Mouse (Mus musculus): ENCODE measurements around the gene Gimap4. TPM values are rescaled to one million over a fixed set of nuclear protein-coding genes. Genes with fewer than 3 reads are reported as not detected.
A peak's percentile ranks its signal among the peaks of the same experiment; 100 is the strongest.
"Not testable (repeated sequence)": the region's sequence is repeated elsewhere in the genome, so short reads cannot be mapped to it uniquely, and the experiment has no call there.

The Gimap4 gene
- total RNA-seq, 2 experiments from 2014 or later, result 41.2 to 60.8 TPM

DNA sequence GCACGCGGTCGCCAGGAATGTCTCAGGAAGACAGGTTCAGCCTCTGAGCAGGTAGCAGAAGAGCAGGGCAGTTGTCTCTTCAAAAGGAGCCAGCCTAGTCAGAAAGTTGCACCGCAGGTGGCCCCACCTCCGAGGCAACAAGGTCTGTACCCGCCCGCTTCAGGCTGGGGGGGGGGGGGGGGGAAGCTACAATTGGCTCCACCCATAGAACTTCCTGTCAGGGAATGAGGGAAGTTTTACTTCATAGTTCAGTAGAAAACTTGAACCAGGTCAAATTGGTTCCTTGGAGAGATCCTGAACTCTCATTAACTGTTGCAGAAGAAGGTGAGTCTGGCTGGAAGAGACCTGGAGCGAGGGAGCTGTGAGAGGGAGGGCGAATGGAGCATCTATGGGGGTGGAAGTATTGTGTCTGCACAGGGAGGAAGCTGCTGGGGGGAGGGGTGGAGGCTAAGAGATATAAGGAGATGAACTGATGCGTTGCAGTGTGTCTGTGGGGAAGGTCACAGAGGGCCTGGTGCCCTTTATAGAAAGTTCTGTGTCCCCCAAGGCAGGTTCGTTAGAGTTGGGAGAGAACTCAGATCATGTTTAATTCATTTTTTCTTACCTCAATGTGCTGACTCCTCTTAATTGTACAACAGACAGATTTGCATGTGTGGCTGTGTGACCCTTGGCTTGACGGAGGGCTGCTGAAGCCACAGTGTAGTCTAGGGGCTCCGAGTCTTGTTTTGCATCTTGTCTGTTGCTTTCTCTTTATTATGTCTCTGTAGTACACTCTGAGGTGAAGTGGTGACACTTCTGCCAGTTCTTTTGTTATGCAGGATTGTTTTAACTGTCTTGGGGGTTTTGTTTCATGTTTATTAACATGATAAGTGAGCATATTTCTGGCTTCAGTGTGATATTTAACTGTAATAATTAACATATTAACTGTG is 8.2 kb upstream of the Gimap4 start, which contains the start of gene Gimap9:
Gene Gimap9 (plus strand): TSS at position 199 of the 929 bp plus-strand sequence.
- peak; percentile 25 to 51 for DNase-seq

DNA sequence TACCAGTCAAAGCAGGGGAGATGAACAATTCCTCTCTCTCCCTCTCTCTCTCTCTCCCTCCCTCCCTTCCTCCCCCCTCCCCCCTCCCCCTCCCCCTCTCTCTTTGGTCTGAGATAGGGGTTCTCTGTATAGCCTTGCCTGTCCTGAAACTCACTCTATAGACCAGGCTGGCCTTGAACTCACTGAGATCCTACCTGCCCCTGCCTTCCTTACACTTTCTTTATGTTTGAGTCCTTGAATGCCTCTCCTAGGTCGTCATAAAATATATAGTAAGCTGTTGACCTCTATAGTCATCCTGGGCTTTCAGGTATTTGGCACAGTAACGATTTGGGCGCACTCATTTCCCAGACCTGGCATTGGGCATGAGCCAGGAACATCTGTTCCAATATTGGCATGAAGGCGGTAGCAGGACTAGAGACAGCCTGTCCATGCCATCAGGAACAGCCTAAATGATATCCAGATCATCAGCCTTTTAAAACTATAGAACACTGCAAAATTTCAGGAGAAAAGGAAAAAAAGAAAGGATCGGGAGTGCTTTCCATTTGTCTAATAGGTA is 7.4 kb upstream of the Gimap4 start:
- DNase-seq, result no peak

DNA sequence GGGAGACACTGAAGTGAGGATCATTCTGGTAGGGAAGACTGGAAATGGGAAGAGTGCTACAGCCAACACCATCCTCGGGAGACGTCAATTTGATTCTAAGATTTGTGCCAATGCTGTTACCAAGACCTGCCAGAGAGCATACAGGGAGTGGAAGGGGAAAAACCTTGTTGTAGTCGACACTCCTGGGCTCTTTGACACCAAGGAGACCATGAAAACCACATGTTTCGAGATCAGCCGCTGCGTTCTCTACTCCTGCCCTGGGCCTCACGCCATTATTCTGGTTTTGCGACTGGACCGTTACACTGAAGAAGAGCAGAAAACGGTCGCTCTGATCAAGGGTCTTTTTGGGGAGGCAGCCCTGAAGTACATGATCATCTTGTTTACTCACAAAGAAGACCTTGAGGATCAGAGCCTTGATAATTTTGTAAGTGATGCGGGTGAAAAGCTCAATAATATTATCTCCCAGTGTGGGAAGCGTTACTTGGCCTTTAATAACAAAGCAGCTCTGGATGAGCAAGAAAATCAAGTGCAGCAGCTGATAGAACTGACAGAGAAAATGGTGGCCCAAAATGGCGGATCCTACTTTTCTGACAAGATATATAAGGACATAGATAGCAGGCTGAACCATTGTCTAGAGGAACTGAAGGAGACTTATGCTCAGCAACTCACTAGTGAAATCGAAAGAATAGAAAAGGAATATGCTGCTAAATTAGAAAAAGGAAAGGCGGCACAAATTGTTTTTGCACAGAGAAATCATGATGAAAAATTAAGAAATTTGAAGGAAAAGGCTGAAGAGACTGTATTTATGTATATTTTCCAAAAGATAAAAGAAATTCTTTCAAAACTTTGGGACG is 6.6 kb upstream of the Gimap4 start:
- no peak for DNase-seq

DNA sequence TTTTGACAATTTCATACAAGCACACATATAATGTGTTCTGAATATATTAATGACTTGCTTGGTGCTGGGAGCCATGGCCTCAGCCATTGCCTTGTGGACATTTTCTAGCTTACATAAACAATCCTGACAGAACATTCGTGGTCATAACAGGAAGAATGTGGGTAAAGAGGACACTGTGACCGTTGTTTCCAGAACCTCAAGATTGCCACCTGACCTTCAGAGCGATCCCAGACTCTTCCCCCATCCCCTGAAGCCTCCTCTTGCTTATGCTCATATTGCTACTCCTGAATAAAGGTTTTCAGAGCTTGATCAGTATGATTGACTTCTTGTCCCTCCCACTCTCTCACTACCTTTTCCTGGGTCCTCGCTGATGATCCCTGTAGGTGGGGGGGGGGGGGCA is 6.0 kb upstream of the Gimap4 start:
- no peak for DNase-seq

DNA sequence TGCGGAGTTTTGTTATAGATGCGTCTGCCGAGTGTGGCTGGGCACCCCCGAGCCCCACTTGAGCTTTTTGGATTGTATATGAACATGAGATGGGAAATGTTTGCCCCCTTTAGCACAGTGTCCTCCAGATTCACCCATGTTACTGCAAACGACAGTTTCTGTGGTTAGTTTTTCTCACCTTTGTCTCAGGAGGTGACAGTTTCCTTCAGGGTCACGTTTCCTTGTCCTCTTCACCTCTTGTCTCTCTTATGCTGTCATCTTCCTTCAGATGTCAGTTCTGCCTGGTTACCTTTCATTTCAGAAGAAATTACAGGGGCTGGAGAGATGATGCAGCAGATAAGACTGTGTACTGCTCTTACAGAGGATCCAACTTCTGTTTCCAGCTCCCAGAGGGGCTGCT is 4.6 kb upstream of the Gimap4 start:
- DNase-seq, result no peak

DNA sequence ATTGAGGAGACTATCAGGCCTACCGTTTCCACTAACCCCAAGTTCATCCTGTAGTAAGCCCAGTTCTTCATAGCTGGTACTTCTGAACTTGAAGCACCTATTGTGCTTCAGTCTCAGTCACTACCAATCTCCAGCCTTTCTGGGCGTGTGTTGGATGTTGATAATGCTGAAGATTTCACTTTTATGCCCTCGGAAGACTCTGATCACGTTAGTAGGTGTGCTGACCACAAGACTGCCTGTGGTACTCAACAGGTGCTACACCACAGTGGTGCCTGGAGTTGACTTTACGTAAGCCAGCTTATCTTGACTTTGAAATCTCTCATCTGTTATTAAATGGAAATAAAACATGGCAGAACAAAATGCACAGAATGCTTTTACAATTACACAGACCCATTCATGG is 3.9 kb upstream of the Gimap4 start:
- no peak for DNase-seq

DNA sequence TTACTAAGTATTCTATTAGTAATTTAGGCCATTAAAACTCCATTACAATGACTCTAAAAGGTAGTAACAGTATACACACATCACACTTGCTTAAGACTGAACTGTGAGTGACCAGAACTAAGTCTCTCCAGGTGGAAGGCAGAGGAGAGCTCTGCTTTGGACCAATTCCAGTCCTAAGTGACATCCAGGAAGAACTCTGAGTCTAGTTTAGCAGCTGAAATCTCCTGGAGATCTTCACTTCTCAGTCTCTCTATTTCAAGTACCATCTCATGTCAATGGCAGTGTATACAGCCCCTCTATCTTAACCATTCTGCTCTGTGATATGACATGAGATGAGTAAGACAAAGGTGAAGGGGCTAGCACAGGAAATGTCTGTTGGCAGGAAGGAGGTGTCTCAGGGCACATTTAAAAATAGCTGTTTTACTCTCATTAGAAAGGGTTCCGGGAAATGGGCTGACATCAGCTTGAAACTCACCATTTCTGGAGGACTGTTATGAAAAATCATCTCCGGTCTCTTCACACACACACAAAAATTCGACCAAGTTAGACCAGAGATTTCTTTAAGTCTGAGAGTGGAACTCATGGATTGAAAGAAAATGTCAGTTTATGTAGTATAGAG is 2.8 kb upstream of the Gimap4 start:
- no peak for DNase-seq

DNA sequence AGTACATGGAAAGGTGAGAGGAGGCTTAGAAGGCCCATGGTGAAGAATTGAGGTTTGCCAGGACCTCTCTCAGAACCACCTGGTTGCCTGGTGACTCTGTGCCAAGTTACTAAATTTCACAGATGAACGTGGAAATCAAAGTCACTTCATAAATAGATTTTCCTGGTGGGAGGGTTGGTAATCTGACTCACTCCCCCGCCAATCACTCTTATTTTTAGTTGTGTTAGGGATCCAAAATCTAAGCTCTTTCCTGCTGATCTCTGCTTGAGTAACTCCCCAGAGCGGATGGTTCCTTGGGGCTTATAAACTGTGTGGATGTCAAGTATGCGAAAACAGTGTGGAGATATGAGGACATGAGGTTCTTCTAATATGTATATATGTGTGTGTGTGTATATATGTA is 2.1 kb upstream of the Gimap4 start:
- DNase-seq, result no peak

DNA sequence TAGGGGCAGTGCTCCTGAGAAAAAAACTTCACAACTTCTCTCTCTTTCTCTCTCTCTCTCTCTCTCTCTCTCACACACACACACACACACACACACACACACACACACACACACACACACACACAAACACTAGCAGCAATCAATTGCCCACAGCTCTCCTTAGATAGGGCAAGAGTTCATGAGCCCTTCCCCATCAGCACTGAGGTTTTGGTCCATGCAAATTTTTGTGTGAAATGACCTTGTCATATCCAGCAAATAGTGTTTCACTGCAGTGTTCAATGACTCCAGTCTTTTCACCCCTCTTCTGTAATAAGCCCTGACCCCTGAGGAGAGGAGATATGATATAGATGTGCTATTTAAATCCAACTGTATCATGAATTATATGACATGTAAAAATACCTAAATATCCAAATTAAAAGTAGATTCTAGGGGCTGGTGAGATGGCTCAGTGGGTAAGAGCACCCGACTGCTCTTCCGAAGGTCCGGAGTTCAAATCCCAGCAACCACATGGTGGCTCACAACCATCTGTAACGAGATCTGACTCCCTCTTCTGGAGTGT is 1.0 kb upstream of the Gimap4 start:
- DNase-seq, result not testable (repeated sequence)

DNA sequence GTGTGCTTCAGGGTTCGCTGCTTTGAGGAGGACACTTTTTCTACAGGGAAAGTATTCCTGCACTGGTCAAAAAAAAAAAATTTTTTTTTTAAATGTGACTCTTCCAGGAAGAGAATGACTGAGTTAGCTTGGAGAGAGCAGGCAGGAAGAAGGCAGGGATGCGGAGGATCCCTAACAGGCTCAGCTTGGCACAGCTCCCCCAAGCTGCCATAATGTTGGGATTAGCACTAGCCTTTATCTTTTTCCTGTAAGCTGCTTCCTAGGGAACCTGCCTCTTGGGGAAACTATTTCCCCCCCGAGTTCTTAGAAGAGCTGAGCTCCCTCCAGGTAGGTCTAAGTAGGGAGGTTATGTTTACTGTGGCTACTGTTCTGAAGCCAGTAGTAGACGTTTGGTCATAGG is 457 bp downstream of the Gimap4 start:
- DNase-seq, result no peak

DNA sequence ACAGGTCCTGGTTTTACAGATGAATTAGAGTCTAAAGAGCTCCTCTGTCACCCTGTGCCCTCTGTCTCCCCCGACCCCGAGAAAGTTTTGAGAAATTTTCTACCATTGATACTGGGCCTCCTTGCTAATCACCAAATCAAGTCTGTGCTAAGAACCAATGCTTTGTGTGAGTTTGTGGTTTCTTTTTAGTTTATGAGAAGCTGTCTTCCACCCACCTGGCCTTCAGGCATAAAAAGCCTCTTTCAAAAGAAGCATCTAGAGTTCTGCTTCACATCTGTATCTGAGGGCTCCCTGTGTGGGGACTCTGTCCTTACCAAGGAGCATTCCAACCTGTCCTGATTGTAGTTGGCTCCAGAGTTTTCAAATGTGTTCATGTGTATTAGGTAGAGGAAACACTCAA is 902 bp downstream of the Gimap4 start:
- no peak for DNase-seq

DNA sequence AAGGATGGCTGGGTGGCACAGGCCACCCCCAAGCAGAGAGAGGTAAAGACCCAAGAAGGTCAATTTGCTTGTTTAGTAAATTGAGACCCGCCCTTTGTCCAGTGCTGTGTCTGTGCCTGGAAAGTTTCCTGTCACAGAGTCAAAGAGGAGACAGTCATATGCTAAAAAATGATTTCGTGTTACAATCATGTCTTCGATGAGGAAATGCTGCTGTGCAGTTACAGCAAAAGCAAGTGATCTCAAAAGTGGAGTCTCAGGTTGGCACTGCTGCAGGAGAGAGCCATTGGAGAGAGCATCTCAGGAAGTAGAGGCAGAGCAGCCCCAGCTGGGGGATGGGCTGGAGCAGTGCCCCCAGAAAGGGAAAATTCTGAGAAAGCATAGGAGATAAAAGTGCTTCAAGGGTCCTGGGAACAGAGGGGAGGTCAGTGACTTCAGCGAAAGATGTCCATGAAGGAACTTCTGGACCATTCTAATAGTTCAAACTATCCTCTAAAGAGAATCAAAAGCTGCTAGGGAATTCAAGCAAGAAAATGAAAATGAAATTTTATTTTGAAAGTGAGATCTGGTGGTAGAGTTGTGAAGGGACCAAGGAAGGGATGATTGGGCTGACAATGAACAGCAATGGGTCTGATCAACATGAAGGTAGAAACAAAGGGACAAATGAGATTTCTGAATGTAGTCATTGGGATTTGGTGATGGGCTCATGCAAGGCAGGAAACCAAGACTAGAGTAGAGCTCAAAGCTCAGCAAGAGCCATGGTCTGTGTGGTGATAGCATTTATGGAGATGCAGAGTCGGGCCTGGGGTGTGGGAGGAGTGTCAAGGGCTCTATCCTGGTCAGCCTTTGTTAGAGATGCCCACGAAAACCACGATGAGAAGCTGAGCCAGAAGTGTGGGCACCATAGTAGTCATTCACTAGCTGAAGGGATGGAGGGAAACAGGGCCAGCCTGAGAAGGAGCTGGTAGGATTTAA is 1.6 kb downstream of the Gimap4 start:
- no peak for DNase-seq

DNA sequence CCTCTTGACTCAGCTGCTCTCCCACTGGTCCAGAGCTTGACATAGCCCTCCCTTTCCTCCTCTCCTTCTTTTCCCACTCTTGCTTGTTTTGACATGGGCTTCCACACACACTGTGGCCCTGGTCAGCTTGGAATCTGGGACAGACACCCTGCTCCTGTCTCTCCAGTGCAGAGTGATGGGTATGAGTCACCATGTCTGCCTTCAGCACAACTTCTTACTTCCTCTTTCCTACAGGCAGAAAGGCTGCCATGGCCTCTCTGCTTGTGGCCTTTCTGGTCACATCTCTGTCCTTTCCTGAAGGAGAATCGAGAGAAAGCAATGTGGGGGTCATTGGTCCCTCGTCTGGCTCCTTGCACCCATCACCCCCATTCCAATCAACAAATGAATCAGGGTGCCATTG is 2.7 kb downstream of the Gimap4 start:
- DNase-seq, result no peak

DNA sequence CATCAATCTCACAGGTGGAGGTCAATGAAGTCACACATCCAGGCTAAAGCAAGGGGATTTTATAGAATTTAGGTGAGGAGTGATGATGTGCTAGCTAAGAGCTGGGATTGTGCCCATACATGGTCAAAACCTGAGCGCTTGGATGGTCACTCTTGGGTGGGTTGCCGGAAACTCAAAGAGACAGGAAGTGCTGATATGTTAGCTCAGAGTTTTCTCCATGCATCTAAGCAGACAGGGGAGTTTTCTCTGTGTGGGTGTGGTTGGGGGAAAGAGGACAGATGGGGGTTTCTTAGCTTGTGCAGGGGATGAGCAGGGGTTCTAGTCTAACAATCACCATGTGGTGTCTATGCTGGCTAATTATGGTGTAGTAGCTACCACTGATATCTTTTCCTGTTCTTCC is 5.0 kb downstream of the Gimap4 start:
- DNase-seq, result no peak

DNA sequence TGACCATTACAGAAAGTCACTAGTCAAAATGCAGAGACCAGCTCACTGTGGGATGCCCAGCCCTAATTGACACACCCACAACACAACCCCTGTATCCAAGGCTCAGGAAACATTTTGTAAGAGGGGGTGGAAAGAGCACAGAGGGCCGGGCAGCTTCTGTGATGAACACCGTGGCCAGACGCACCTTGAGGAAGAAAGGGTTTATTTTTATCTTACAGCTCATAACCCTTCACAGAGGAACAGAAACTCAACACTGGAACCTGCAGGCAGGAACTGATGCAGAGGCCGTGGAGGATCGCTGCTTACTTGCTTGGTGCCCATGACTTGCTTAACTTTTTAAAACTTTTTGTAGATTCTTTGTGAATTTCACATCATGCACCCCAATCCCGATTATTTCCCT is 8.6 kb downstream of the Gimap4 start:
- DNase-seq, result no peak

DNA sequence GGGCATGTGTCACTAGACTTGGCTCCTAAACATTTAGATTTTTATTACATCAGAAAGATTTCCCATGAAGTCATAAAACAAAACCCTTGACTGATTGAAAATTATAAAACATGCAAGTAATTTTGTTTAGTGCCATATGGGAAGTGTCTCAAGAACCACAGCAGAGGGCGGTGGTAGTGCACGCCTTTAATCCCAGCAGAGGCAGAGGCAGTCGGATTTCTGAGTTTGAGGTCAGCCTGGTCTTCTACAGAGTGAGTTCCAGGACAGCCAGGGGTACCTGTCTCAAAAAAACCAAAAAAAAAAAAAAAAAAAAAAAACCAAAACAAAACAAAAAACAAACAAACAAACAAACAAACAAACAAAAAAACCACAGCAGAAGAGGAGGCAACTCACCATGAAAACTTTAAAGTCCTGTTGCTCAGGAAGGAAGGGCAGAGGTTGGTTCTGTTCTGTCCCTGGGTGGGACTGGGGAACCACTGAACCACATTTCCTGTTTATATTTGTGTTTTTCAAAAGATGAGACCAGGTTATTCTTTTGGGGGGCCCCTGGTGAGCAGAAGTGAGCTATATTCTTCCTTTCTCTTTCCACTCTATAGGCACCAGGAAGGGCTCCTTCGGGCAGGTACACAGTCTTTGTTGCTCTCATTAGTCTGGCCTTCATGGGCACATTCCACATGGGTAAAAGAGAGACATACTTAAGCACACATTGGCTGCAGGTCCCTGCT is 12.6 kb downstream of the Gimap4 start:
- DNase-seq, result no peak

DNA sequence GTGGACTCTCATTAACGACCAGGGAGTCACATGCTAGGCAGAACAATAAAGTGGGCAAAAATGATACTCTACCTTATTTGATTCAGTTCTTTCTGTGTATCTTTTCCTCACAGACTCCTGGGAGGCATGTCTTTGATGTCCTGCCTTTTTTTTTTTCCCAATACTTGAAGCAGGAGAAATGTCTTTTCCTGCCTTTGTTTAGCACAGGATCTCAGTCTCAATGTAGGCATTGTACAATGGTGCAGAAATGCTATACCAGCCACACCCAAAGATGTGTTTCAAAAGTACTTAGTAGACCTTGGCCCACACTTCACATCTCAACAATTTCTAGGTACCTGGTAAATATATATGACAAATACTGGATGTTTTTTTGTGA is 13.2 kb downstream of the Gimap4 start:
- no peak for DNase-seq

DNA sequence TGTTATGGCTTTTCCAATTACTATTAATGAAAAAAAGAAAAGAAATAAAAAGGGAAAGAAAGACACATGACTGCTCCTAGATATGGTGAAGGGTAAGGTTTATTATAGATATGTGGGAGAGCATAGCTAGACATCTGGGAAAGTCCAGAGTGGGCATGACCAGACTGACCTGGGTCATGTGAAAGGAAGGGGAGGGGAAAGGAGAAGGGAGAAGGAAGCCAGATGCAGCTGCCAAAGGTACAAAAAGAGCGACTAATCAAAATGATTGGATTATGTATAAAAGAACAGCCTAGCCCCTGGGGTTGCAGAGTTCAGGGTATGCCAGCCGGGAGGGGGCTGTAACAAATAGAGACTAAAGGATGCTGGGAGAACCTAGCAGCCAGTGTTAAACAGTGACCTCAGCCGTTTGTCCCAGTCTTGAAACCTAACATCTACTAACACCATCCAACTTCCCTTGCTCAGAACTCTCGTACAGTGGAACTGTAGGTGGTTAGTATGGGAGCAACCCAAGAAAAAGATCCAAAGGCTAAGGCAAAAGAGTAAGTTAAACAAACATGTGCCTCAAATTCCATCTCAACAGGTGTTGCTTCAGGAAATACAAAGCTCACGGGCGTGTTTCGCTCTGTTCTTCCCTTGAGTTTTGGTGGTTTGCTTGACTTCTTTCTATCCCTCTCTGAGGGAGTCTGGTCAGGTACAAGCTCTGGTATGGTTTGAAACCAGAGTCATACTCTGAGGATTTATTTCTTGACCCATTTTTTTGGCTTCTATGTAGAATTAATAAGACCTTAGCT is 13.9 kb downstream of the Gimap4 start:
- DNase-seq, result no peak

DNA sequence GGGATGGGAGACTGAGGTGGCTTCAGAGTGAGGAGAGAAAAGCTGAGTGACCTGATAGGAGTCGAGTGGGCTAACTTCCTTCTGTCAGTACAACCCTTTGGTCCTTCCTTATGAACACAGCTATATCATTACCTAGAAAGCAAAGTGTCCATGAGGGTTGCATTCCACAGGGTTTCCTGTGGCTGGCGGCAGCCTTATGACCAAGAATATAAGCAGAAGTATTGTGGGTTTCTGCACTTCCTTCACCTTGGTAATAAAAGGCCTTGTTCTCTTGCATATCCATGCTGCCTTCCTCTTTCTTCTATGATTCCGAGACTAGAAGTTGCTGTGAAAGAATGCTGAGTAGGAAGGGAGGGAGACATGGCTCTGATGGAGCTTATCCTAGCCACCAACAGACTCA is 14.5 kb downstream of the Gimap4 start:
- DNase-seq, result no peak

All from adrenal gland, postnatal 36 days (tissue).